20 mouse cellular contexts compared by ENCODE assay signal in the genomic region with DNA sequence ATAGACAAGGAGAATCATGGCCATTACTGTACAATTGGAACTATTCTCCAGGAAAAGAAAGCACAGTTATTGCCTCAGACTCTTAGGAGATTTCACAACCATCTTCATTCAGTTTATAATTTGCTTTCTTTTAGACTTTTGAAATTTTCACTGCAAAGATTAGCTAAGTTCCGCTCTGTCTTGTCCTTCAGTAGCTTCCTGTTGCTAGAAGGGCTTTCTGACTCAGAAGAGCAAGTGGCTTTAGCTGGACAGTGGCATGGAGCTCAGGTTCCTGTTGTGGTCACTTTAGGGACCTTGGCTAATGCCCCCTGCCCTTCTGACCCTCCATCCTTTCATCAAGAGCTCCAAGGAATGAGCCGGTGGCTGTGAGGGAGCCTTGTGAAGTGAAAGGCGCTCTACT. TPM values are rescaled to one million over a fixed set of nuclear protein-coding genes. Genes with fewer than 3 reads are reported as not detected.
A peak's percentile ranks its signal among the peaks of the same experiment; 100 is the strongest.
DNase-seq lines count a peak whose midpoint lies in the region; ATAC-seq lines count a peak whose summit lies in the region.
"Had no signal": no experiment of that assay in that cellular context is flagged by ENCODE, and none has a peak within 500 bp of the region (broad histone marks: within the 10 kb centered on the region; RNA-seq: fewer than 3 reads in every experiment).

No protein-coding gene starts in this region.

- peak; percentile 37 for ATAC-seq in common myeloid progenitor, adult 5-6 weeks (replicated peaks; ENCODE audit: low read depth, poor library complexity, severe bottlenecking)
- peak; percentile 56 for ATAC-seq in megakaryocyte progenitor cell, adult 5-6 weeks (replicated peaks; ENCODE audit: poor library complexity)
- ATAC-seq: forebrain, embryonic 14.5 days; hindbrain, postnatal 0 days; intestine, embryonic 15.5 days; midbrain, embryonic 16.5 days had no signal

- peak; percentile 3 for DNase-seq in lung, postnatal 36 days
- DNase-seq in lung, postnatal 25 days (ENCODE audit: low spot score): no peak
- DNase-seq in adrenal gland, adult 8-10 months: no peak
- DNase-seq in thymus, postnatal 0 days (ENCODE audit: low spot score): no peak
- DNase-seq: adrenal gland, postnatal 25 days; cerebellum, adult 2 months; cerebellum, postnatal 25 days; gastrocnemius, postnatal 14 days; heart, adult 11 months; kidney, adult 8-10 months; layer of hippocampus, postnatal 36 days; left cerebral cortex, postnatal 4 days; lung, embryonic 14.5 days; lung, postnatal 4 days had no signal

RNA-seq across cellular contexts. Expression of a gene that starts 38.3 kb away (rescaled TPM):
- total RNA-seq in common myeloid progenitor, adult 5-6 weeks (2017): 10.6 and 11.3 TPM in 2 replicates
- total RNA-seq in megakaryocyte progenitor cell, adult 5-6 weeks (2015): 6.5 and 7.6 TPM in 2 replicates
- 4.3 and 4.8 TPM in 2 replicates for total RNA-seq in megakaryocyte progenitor cell, adult 5-6 weeks (2017)
- total RNA-seq in adrenal gland, adult 8-10 months (2022): 10 to 100 TPM; 35.6 to 42.2 (median 38.5) TPM
- 16.7 and 18.0 TPM in 2 replicates for polyA plus RNA-seq in thymus, postnatal 0 days (2015; fragmentation: Nextera tagmentation; extraction: Ambion mirVana)
